Mouse (Mus musculus): Measurements from ENCODE around the gene U2af2.

DNA sequence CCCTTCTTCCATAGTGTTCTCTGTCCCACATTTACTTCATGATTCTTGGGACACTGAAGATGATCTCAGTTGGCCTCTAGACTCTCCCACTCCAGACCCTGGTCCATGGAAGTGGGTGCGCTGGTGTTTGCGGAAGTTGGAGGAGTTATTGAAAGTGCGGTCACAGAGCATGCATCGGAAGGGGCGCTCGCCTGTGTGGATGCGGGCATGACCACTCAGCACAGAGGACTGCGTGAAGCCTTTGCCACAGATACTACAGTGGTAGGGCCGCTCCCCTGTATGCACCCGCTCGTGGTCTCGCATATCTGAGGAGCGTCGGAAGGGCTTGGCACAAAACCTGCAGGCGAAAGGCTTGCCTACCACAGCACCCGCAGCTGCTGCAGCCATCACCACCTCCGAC lies 26.3 kb upstream of the U2af2 start:
- TF ChIP-seq CTCF (IDR thresholded peaks at IDR 0.05; ENCODE audit: low read depth) (no peak), EP300 (IDR thresholded peaks at IDR 0.05; ENCODE audit: low read depth) (no peak)

All from heart, postnatal 0 days (tissue).